Mouse (Mus musculus) stomach, embryonic 14.5 days (tissue): ENCODE measurements around the gene Mgea5. TPM values are rescaled to one million over a fixed set of nuclear protein-coding genes. Genes with fewer than 3 reads are reported as not detected.

Experiments used
- ATAC-seq: fragments of 200-750 bp; cut with Nextera tagmentation; 2 replicates; pipeline ENCODE4 v1.8.0; 2017; ENCODE audit warnings: low read depth, moderate TSS enrichment; ENCODE audit not compliant: insufficient number of reproducible peaks, insufficient read depth, low FRiP score
- H3K27ac ChIP-seq: fragments of 300-500 bp; sonication (generic); 2 replicates; pipeline ENCODE4 v1.5.1; 2014; ENCODE audit warnings: mild to moderate bottlenecking, low read length, moderate library complexity, mixed read lengths
- H3K27me3 ChIP-seq: fragments of 300-500 bp; sonication (generic); 2 replicates; pipeline ENCODE4 v1.6.1; 2014; ENCODE audit warnings: low read length, control low read depth, mixed read lengths; ENCODE audit not compliant: control insufficient read depth, insufficient read depth
- H3K36me3 ChIP-seq: fragments of 300-500 bp; sonication (generic); 2 replicates; pipeline ENCODE4 v1.6.1; 2014; ENCODE audit warnings: mild to moderate bottlenecking, control low read depth, low read length, moderate library complexity, mixed read lengths; ENCODE audit not compliant: control insufficient read depth, insufficient read depth
- H3K4me1 ChIP-seq: fragments of 300-500 bp; sonication (generic); 2 replicates; pipeline ENCODE4 v1.6.1; 2014; ENCODE audit warnings: low read length, control low read depth, mixed read lengths; ENCODE audit not compliant: control insufficient read depth, insufficient read depth
- H3K4me2 ChIP-seq: fragments of 300-500 bp; sonication (generic); replicated peaks from 2 replicates; pipeline ENCODE4 v1.6.1; 2014; ENCODE audit warnings: low read depth, low read length, control low read depth
- H3K4me3 ChIP-seq: fragments of 300-500 bp; sonication (generic); 2 replicates; pipeline ENCODE4 v1.5.1; 2014; ENCODE audit warnings: low read depth, low read length, control low read depth
- H3K9ac ChIP-seq: fragments of 300-500 bp; sonication (generic); replicated peaks from 2 replicates; pipeline ENCODE4 v1.6.1; 2014; ENCODE audit warnings: low read depth, mild to moderate bottlenecking, control low read depth, low read length, moderate library complexity, mixed read lengths
- H3K9me3 ChIP-seq: fragments of 300-500 bp; sonication (generic); 2 replicates; pipeline ENCODE4 v1.6.1; 2016; ENCODE audit warnings: low read depth, low read length, control low read depth; ENCODE audit not compliant: control insufficient read depth
- WGBS: fragments of 180-500 bp; shearing (Covaris S2); extraction: QIAGEN DNeasy Blood & Tissue Kit; methylation state at CpG from one replicate; pipeline ENCODE4 v1.1.7; 2014; 5-methylcytosine and 5-hydroxymethylcytosine counted together
- polyA plus RNA-seq: library from polyadenylated mRNA; unstranded; fragments of >200 nt; fragmentation: Nextera tagmentation; extraction: Ambion mirVana; gene quantifications from 2 replicates; pipeline ENCODE4 v1.2.1, GENCODE M21; 2014

The Mgea5 gene
- polyA plus RNA-seq, 1 experiment from 2014 or later, result 74.8 TPM

- Histone ChIP-seq H3K9me3 (no peaks in the 10 kb centered on the region), H3K27ac (no peak overlapping the region), H3K4me3 (peak overlapping the region; percentile 13; the same call in 1 of the 2 replicates), H3K9ac (no peak overlapping the region), H3K4me2 (peak overlapping the region; percentile 54), H3K36me3 (no peaks in the 10 kb centered on the region), H3K4me1 (peaks cover 16% of the 10 kb centered on the region), H3K27me3 (peaks cover 60% of the 10 kb centered on the region)
- peak; percentile 39 for ATAC-seq
- WGBS, result 20% methylated on average over 21 of the region's 23 CpGs
These were observed 46.3 kb downstream of the Mgea5 start for GRCm38 (mm10) chr19:45737208-45737845.

GRCm38 (mm10) chr19:45736855-45737207 is 46.8 kb downstream of the Mgea5 start:
- Histone ChIP-seq H3K27ac (no peak overlapping the region), H3K4me1 (peaks cover 12% of the 10 kb centered on the region; the same call in 1 of the 2 replicates), H3K4me2 (peak overlapping the region; percentile 54), H3K9me3 (no peaks in the 10 kb centered on the region), H3K9ac (no peak overlapping the region), H3K4me3 (peak overlapping the region; percentile 13; the same call in 1 of the 2 replicates), H3K27me3 (peaks cover 56% of the 10 kb centered on the region), H3K36me3 (no peaks in the 10 kb centered on the region)
- under 1% methylated on average over 28 of the region's 28 CpGs for WGBS
- peak; percentile 50; the same call in 1 of the 2 replicates for ATAC-seq

- Histone ChIP-seq H3K9ac (no peak overlapping the region), H3K4me2 (no peak overlapping the region), H3K4me1 (peaks cover 9% of the 10 kb centered on the region; the same call in 1 of the 2 replicates), H3K27ac (no peak overlapping the region), H3K4me3 (no peak overlapping the region), H3K9me3 (no peaks in the 10 kb centered on the region), H3K27me3 (peaks cover 50% of the 10 kb centered on the region), H3K36me3 (no peaks in the 10 kb centered on the region)
- WGBS, result 88% methylated on average over 1 of the region's 1 CpGs
- ATAC-seq, result no peak
These were observed 47.4 kb downstream of the Mgea5 start for GRCm38 (mm10) chr19:45736241-45736640.

GRCm38 (mm10) chr19:45734762-45735161 is 48.9 kb downstream of the Mgea5 start:
- Histone ChIP-seq H3K27ac (no peak overlapping the region), H3K4me2 (no peak overlapping the region), H3K4me3 (no peak overlapping the region), H3K9ac (no peak overlapping the region), H3K27me3 (peaks cover 42% of the 10 kb centered on the region), H3K36me3 (no peaks in the 10 kb centered on the region), H3K4me1 (peaks cover 9% of the 10 kb centered on the region; the same call in 1 of the 2 replicates), H3K9me3 (no peaks in the 10 kb centered on the region)
- WGBS, result 43% methylated on average over 7 of the region's 7 CpGs
- no peak for ATAC-seq

DNA sequence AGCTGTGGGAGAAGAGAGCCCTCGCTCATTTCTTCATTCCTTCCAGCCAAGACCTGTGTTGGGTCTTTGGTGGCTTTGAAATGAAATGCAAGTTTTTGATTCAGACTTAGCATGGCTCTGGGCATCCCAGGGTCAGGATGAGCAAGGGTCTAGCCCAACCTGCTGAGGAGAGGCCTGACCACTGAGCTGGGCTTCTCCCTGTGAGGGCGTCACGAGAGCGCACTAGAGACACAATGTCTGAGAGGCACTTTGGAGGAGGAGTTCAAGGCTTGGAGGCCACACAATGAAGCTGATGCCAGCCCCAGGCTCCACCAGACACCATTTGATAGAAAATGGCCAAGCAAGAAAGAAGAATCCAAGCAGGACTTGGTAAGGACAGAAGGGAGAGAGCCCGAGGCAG is 49.4 kb downstream of the Mgea5 start:
- H3K27me3 ChIP-seq, result peaks cover 37% of the 10 kb centered on the region
- ATAC-seq, result no peak
- WGBS, result 73% methylated on average over 5 of the region's 5 CpGs
- H3K27ac ChIP-seq, result no peak overlapping the region
- H3K4me1 ChIP-seq, result peaks cover 9% of the 10 kb centered on the region; the same call in 1 of the 2 replicates
- H3K36me3 ChIP-seq, result no peaks in the 10 kb centered on the region
- H3K9me3 ChIP-seq, result no peaks in the 10 kb centered on the region
- H3K9ac ChIP-seq, result no peak overlapping the region
- H3K4me3 ChIP-seq, result no peak overlapping the region
- no peak overlapping the region for H3K4me2 ChIP-seq

GRCm38 (mm10) chr19:45733564-45733963 is 50.1 kb downstream of the Mgea5 start:
- Histone ChIP-seq H3K9me3 (no peaks in the 10 kb centered on the region), H3K9ac (no peak overlapping the region), H3K27ac (no peak overlapping the region), H3K4me1 (peaks cover 9% of the 10 kb centered on the region; the same call in 1 of the 2 replicates), H3K4me3 (no peak overlapping the region), H3K4me2 (no peak overlapping the region), H3K27me3 (peaks cover 30% of the 10 kb centered on the region), H3K36me3 (no peaks in the 10 kb centered on the region)
- 16% methylated on average over 10 of the region's 10 CpGs for WGBS
- no peak for ATAC-seq

- H3K27ac ChIP-seq, result no peak overlapping the region
- no peak overlapping the region for H3K9ac ChIP-seq
- no peak overlapping the region for H3K4me3 ChIP-seq
- WGBS, result 79% methylated on average over 7 of the region's 7 CpGs
- ATAC-seq, result no peak
- H3K4me1 ChIP-seq, result no peaks in the 10 kb centered on the region
- H3K36me3 ChIP-seq, result no peaks in the 10 kb centered on the region
- no peak overlapping the region for H3K4me2 ChIP-seq
- H3K9me3 ChIP-seq, result no peaks in the 10 kb centered on the region
- H3K27me3 ChIP-seq, result peaks cover 14% of the 10 kb centered on the region
These were observed 52.0 kb downstream of the Mgea5 start for GRCm38 (mm10) chr19:45731658-45732057.

DNA sequence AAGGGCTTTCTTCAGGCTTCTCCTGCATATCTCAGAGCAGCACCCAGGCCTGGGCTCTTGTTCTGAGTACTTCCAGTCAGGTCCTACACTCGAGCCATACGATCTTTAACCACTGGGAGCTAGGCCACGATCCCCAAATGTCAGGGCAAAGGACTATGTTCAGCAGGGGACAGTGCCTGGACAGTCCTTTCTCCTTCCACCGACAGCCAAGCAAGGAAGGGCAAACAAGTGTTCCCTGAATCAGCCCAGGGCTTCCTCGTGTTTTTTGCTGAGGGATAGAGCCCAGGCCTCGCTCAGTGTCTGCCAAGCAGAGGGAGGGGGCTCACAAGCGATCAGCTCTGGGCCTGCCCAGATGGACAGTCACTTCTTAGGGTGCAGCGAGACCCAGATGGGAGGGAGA is 53.6 kb downstream of the Mgea5 start:
- Histone ChIP-seq H3K4me2 (no peak overlapping the region), H3K4me3 (no peak overlapping the region), H3K27ac (no peak overlapping the region), H3K9me3 (no peaks in the 10 kb centered on the region), H3K27me3 (peaks cover 10% of the 10 kb centered on the region; the same call in 1 of the 2 replicates), H3K36me3 (no peaks in the 10 kb centered on the region), H3K4me1 (peaks cover 6% of the 10 kb centered on the region), H3K9ac (no peak overlapping the region)
- no peak for ATAC-seq
- 80% methylated on average over 8 of the region's 8 CpGs for WGBS

- H3K4me3 ChIP-seq, result no peak overlapping the region
- H3K4me1 ChIP-seq, result peaks cover 6% of the 10 kb centered on the region
- no peaks in the 10 kb centered on the region for H3K36me3 ChIP-seq
- no peak for ATAC-seq
- WGBS, result 73% methylated on average over 10 of the region's 10 CpGs
- no peaks in the 10 kb centered on the region for H3K9me3 ChIP-seq
- no peak overlapping the region for H3K4me2 ChIP-seq
- H3K9ac ChIP-seq, result no peak overlapping the region
- H3K27ac ChIP-seq, result no peak overlapping the region
- no peaks in the 10 kb centered on the region for H3K27me3 ChIP-seq
These were observed 56.4 kb downstream of the Mgea5 start for GRCm38 (mm10) chr19:45727231-45727630.
